Mouse (Mus musculus): Measurements from ENCODE around the gene Slc12a4.
"Not testable (repeated sequence)": the region's sequence is repeated elsewhere in the genome, so short reads cannot be mapped to it uniquely, and the experiment has no call there.

The Slc12a4 gene

DNA sequence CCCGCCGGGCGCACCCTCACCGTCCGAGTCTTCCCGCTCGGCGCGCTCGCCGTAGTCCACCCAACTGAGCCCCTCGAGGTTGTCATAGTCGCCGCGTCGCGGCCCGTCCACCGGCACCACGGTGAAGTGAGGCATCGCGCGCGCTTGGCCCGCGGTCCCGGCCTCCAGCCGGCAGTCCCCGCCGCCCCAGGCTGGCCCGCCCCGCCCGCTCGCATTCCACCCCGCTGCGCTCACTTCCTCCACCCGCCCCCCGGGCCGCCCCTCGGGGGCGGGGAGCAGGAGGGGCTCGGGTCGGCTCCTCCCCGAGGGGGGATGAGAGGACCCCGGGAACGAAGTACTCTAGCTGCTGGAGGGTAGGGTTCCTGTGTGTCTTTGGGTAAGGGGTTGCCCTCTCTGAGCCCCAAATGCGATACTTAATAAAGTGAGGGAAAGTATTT is at the start of gene Slc12a4:
Gene Slc12a4 (minus strand): TSS at position 193 of the 437 bp plus-strand sequence.
- peak; percentile 82 to 88 for DNase-seq

DNA sequence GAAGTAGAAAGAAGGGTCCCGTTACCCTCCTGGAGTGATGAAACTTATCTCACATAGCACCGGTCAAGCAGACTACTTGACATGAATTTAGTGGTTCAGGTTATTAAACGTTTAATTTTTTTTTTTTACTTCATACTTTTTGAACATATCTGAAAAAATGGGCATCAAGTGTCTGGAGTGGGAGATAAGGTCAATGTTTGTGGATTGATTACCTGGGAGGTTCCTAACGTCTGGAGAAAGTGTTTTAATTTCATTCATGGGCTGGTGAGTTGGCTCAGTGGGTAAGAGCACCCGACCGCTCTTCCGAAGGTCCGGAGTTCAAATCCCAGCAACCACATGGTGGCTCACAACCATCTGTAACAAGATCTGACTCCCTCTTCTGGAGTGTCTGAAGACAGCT is 46.3 kb upstream of the Slc12a4 start:
- DNase-seq: not testable (repeated sequence)

DNA sequence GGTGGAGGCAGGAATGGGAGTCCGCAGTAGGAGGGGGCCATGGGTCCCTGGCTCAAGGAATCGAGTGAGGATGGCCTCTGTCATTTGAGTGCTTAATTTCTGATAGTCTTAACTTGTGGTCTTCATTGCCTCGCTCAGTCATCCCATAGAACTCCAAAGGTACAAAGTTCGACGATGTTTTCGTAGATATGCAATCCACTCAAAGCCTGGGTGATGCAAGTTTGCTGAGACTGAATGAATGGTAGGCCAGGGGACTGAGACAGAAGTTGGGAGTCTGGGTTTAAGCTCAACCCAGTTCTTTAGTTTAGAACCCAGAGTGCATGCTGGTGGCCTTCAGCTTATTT is 45.7 kb upstream of the Slc12a4 start, which contains the start of gene Ddx28:
Gene Ddx28 (minus strand): TSS at position 240 of the 344 bp plus-strand sequence.
- no peak for DNase-seq

DNA sequence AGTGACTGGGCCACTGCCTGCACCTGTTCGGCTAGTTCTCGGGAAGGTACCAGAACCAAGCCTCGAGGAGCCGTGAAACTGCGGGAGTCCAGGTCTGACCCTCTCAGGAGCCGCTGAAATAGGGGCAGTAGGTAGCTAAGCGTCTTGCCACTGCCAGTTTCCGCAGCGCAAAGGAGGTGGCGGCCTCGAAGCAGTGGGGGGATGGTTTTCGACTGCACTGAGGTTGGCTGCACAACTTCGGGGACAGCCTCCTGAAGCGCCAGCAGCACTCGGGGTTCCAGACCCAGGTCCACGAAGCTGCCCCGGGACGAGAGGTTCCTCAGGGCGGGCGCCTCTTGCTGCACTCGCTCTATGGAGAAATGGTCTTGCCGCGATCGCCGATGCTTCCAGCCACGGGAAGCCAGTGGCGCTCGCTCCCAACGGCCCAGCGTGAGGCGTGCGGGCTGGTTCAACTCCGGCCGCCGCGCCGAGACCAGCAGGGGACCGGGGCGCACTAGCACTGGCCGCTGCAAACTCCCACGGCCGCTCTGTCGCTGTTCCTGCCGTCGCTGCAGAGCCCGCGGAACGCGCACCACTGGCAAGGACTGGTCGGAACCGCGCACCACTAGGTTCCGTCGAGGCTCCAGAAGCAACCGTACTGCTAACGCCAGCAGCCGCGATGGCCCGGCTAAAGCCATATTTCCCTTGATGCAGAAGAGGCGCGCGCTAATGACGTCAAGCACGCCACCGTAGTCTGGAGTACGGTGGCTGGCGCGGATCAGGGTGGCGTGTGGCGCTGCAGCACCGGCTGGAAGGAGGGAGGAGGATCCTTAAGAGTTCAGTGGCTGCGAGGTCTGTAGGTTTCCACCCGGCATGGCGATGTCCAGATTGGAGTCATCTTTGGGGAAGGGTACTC is 45.1 kb upstream of the Slc12a4 start:
- DNase-seq: peak; percentile 89 to 91

DNA sequence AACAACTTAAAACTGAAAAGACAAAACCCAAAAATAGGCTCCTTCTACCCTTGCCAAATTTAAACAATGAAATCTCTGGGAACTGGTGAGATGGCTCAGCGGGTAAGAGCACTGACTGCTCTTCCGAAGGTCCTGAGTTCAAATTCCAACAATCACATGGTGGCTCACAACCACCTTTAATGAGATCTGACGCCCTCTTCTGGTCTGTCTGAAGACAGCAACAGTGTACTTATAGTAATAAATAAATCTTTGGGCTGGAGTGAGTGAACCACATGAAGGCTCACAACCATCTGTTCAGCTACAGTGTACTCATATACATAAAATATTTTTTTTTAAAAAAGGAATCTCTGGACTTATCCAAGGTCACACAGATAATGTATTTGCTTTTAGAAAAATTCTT is 42.0 kb upstream of the Slc12a4 start:
- not testable (repeated sequence) for DNase-seq

DNA sequence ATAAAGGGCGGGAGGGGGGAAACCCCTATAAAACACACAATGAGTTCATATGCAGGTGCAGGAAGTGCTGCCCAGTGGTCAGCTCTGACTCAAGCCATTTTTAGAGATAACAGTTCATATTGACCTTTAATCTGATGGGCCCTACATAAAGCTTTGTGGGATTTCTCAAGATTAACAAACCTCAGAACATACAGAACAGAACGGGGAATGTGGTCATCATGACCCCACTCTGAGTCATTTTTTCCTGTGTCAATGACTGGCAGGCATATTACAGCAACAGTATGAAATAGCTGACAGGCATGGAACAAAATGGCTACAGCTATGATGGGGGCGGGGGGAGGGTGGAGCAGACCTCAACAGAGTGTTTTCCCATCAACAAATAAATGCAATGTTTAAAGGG is 41.2 kb upstream of the Slc12a4 start:
- DNase-seq: no peak

DNA sequence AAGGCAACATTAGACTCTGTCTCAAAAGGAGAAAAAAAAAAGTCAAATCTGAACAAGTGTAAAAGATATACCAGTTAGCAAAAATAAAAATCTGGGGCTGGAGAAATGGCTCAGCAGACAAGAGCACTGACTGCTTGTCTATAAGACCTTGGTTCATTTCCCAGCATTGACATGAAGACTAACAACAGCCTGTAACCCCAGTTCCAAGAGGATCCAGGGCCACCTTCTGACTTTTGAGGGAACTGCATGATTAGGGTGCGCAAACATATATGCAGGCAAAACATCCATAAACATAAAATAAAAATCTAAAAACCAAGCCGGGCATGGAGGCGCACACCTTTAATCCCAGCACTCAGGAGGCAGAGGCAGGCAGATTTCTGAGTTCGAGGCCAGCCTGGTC is 40.5 kb upstream of the Slc12a4 start:
- DNase-seq: no peak

DNA sequence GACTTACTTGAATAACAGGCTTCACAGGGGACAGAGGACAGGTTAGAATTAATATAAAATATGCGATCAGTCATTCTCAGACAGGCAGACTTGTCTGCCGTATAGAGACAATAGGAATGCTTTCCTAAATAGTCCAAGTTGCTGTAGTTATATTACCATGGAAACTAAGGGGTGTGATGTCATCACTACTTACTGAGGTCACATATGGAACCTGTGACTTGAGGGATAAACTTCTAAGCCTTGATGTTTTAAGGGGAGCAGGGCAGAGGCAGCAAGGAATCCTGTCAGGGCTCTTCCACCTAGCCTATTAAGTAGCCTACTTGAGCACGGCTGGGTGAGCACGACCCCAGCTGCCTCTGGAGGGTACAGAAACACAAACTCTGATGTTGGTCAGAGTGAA is 40.0 kb upstream of the Slc12a4 start, which contains the start of gene Dpep2nb:
Gene Dpep2nb (minus strand): TSS at position 101 of the 400 bp plus-strand sequence.
- DNase-seq: no peak

DNA sequence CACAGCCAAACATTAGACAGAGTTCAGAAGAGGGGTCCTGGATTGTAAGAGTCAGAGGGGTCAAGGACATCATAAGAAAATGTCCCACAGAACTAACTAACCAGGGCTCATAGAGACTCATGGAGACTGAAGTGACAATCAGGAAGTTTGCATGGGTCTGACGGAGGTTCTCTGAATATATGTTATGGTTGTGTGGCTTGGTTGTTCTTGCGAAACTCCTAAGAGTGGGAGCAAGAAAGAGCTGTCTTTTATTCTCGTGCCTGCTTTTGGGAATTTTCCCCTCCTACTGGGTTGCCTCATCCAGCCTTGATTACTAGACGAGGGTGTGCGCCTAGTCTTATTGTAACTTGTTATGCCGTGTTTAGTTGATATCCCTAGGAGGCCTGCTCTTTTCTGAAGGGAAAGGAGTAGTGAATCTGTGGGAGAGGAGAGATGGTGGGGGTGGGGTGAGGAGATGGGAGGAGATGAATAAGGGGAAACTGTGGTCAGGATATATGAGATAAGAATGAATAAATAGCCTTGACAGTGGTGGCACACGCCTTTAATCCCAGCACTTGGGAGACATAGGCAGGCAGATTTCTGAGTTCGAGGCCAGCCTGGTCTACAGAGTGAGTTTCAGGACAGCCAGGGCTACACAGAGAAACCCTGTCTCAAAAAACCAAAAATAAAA is 38.8 kb upstream of the Slc12a4 start:
- DNase-seq: no peak

DNA sequence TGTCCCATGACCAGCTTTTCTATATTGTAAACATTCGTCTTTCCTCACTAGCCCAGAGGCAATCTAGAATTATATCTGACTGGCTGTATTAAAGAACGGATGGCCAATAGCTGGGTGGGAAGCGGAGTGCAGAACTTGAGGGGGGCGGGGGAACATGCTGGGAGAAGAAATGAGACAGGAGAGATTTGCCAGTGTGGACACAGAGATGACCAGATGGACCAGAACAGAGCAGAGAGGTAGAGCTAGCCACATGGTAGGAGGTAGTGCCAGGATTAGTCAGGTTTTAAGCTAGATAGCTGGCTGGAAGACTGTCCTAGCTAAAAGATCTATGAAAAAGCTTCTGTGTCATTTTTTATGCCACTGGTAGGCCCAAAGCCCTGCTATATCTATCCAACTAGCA is 36.0 kb upstream of the Slc12a4 start:
- no peak for DNase-seq

DNA sequence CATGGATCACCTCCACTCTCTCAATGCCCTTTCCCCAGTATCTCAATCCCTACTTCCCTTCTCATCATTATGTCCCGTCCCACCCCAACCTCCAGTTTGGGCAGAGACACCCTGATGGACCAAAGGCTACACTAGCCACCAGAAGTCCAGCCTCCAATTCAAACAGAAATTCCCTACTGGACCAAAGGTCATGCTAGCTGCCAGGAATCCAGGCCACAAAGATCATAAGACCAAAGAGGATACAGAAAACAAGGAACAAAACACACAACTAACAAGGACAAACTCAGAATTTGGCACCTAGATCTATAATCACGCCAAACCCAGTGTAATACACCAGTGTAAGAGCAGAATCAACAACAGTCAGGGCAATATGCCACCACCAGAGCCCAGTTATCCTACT is 33.1 kb upstream of the Slc12a4 start:
- DNase-seq: no peak

DNA sequence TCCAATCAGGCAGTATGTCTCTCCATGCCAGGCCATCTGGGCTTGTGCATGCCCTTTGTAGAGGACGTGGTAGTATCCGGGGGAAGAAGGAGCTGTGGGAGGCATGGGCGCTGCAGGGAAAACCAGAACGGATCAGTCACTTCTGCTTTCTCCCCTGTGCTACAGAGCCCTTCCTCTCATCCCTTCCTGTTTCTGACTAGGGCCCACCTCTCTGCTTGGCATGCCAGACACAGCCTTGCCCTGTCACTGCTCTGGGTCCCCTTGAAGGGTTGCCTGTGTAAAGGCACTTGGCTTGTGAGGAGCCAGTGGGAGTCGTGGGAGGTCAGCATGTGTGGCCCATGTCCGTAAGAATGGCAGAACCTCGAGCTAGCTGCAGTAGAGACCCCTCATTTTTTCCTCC is 30.5 kb upstream of the Slc12a4 start:
- DNase-seq: peak; percentile 24 to 31

DNA sequence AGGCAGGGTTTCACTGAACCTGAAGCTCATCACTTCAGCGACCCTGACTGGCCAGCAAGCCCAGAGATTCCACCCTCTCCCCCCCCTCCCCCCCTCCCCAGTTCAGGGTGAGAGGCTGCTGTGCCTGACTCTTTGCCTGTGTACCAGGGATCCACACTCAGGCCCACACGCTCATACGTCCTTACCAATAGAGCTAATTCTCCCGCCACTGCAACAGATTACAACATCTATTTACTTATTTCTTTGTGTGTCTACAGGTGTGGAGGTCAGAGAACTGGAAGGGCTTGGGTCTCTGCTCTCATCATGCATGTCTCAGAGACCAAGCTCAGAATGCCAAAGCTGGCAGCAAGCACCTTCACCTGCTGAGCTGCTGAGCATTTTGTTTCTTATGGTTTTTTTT is 27.3 kb upstream of the Slc12a4 start:
- no peak for DNase-seq

DNA sequence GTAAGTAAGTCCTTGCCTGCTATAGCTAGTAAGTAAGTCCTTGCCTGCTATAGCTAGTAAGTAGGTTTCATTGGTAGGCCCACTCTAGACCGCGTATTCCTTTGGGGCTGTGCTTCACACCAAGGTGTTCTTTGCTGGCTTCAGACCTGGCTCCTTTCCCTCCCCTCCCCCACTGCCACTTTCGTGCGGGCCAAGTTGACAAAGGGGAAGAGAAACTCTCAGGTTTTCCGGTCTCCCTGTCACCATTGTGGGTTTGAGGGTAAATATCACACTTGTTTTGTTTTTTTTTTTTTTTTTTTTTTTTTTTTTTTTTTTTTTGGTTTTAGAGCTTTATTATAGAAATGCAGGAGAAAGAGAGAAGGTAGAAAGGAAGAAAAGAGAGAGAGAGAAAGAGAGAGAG is 26.6 kb upstream of the Slc12a4 start:
- DNase-seq: peak; percentile 60 to 63

DNA sequence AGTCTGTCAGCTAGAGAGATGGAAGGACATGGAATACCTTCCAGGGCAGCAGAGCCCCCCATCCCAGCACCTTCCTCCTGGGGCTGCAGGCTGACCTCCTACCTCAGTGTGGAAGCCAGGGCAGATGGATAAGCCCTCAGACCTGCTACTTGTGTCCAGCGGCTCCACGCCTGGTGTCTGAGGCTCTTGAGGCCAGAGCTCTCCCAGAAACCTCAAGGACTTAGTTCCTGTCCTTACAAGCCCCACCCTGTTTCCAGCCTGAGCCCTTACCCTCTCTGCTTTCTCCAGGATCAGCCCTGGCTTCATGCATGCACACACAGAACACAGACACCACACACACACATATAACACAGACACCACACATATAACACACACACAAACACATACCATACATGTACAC is 25.6 kb upstream of the Slc12a4 start:
- peak; percentile 38 to 57 for DNase-seq

DNA sequence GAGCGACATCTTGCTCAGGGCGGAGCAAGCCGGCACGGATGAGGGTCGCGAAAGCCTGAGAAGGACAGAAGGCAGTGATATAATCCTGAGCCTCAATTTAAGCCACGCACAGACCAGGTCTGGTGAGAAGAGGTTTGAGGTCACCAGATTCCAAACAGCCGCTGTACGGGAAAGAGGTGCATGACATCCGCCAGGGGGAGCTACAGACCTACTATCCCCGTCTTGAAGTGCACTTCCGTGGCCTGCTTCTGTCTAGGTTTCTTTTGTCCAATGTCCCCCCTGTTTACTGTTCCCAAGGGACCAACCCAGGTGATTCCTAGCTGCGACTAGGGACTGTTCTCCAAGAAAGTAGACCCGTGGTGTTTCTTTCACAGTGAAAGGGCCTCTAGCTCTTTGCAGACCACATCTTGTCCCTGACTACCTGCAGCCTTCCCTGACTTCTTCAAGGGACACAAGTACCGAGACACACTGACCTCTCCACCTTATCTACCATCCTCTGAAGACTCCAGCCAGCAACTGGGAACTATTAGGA is 25.0 kb upstream of the Slc12a4 start, which contains the start of gene Dus2:
Gene Dus2 (plus strand): TSS at position 482 of the 532 bp plus-strand sequence.
- DNase-seq: peak; percentile 82 to 88

DNA sequence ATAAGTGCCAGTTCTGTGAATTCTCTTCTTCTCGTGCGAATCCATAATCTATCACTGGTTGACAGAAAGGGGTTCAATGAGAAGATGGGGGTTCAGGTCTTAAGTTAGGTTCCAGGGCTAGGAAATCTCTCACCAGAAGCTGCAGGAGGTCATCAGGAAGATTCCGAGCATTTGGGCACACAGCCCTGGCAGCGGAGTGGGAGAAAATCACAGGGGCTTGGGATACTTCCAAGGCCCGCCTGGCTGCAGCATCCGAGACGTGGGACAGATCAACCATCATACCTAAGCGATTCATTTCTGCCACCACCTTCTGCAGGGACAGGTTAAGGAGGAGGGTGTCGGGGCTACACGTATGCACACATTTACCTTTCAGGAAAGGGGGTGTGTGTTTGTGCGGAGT is 22.6 kb upstream of the Slc12a4 start:
- no peak for DNase-seq

DNA sequence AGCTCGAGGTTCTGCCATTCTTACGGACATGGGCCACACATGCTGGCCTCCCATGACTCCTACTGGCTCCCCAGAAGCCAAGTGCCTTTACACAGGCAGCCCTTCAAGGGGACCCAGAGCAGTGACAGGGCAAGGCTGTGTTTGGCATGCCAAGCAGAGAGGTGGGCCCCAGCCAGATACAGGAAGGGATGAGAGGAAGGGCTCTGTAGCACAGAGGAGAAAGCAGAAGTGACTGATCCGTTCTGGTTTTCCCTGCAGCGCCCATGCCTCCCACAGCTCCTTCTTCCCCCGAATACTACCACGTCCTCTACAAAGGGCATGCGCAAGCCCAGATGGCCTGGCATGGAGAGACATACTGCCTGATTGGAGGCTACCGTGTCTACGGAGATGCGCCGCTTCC is 17.5 kb upstream of the Slc12a4 start:
- not testable (repeated sequence) for DNase-seq

DNA sequence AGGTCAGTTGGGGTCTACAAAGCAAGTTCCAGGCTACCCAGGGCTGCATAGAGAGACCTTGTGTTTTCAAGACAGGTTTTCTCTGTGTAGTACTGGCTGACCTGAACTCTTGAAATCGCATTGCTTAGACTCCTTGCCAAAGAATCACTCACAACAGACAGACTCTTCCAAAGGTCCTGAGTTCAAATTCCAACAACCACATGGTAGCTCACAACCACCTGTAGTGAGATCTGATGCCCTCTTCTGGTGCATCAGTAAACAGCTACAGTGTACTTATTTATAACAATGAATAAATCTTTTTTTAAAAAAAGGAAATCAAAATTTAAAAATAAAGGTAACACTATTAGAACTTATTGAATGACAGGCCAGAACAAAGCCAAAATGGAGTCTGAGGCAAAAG is 15.2 kb upstream of the Slc12a4 start:
- no peak for DNase-seq

DNA sequence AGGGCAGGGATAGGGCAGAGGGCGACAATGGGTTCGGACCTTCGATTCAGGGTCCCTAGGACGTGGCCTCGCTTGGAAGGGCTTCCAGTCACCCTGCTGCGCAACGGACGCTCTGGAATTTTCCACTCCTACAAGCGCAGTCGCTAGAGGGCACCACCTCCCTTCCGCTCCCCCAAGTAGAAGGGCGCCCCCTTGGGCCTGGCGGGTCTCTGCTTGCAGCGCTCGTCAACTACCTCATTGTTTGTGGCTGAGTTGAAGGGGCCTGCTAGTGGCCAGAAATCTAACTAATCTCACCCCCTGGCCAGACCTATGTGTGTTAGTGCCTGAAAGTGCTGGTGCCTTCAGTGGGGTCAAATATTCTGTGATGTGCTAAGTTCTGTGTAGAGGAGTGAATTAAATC is 13.4 kb upstream of the Slc12a4 start, which contains the start of gene Dpep3:
Gene Dpep3 (minus strand): TSS at position 105 of the 400 bp plus-strand sequence.
- DNase-seq: no peak

DNA sequence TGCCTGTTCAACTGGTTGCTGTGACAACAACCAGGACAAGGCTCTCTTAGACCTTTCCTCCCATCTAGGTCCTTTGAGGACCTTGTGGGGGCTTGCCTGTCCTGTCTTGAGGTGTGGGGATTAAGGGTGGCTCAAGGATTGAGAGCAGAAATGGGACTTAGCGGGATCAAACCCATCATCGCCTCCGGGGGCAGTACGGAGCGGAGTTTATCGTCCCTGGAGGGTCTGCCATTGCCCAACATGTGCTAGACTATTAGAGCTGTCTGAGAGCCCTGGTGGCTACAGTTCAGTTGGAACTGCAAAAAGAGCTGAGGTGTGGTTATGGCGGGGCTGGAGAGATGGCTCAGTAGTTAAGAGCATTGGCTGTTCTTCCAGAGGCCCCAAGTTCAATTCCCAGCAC is 9.5 kb upstream of the Slc12a4 start:
- DNase-seq: no peak

DNA sequence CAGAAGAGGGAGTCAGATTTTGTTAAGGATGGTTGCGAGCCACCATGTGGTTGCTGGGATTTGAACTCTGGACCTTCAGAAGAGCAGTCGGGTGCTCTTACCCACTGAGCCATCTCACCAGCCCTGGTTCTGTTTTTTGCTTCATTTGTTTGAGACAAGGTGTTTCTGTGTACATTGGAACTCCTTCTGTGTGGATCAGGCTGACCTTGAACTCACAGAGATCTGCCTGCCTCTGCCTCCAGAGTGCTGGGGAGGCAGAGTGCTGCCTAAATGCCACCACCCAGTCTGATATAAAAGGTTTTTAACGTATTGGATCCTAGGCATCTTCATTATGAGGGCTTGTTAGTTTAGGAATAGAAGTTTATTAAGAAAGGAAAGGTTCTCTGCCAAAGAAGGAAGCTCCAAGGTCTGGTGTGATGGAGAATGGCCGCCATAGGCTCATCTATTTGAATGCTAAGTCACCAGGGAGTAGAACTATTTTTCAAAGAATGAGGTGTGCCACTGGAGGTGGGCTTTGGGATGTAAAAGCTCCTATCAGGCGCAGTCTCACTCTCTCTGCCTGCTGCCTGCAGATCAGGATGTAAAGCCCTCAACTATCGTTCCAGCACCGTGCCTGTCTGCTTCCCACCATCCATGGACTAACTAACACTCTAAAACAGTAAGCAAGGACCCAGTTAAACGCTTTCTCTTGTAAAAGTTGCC is 5.3 kb upstream of the Slc12a4 start:
- no peak for DNase-seq

DNA sequence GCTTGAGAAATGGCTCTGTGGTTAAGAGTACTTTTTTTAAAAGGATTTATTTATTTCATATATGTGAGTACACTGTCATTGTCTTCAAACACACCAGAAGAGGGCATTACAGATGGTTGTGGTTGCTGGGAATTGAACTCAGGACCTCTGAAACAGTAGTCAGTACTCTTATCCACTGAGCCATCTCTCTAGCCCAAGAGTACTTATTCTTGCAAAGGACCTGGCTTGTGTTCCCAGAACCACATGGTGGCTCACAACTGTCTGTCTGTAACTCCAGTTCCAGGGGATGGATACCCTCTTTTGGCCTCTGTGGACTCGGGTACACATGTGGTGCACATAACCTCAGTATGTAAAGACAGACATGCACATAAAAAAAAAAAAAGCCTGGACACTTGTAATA is 3.5 kb upstream of the Slc12a4 start:
- DNase-seq: no peak

Measured in lung, adult 18-20 months (tissue).